Mouse (Mus musculus) right cerebral cortex, postnatal 4 days (tissue): ENCODE results near the gene Cldn24.

Experiments
- DNase-seq: peaks from one replicate; pipeline ENCODE4 v3.0.0-alpha.2; 2022

The Cldn24 gene

GRCm38 (mm10) chr8:47832616-47833015 lies 10.7 kb downstream of the Cldn24 start:
- no peak for DNase-seq

- no peak for DNase-seq
These were observed 12.0 kb downstream of the Cldn24 start for GRCm38 (mm10) chr8:47833944-47834343.

GRCm38 (mm10) chr8:47843063-47843462 lies 21.1 kb downstream of the Cldn24 start:
- DNase-seq: no peak

GRCm38 (mm10) chr8:47843651-47844050 lies 21.7 kb downstream of the Cldn24 start:
- DNase-seq: no peak

- DNase-seq: no peak
These were observed 24.0 kb downstream of the Cldn24 start for GRCm38 (mm10) chr8:47845956-47846355.

GRCm38 (mm10) chr8:47847161-47847560 lies 25.2 kb downstream of the Cldn24 start:
- DNase-seq: no peak

- no peak for DNase-seq
These were observed 26.0 kb downstream of the Cldn24 start for GRCm38 (mm10) chr8:47847931-47848330.

GRCm38 (mm10) chr8:47849842-47850241 lies 27.9 kb downstream of the Cldn24 start:
- DNase-seq: no peak

GRCm38 (mm10) chr8:47851824-47852502 lies 30.0 kb downstream of the Cldn24 start:
- DNase-seq: no peak

- no peak for DNase-seq
These were observed 30.8 kb downstream of the Cldn24 start for GRCm38 (mm10) chr8:47852737-47853136.

- no peak for DNase-seq
These were observed 31.4 kb downstream of the Cldn24 start for GRCm38 (mm10) chr8:47853356-47853755.

GRCm38 (mm10) chr8:47859259-47859658 lies 37.3 kb downstream of the Cldn24 start:
- no peak for DNase-seq

GRCm38 (mm10) chr8:47866568-47866967 lies 44.6 kb downstream of the Cldn24 start:
- DNase-seq: no peak

GRCm38 (mm10) chr8:47867067-47867466 lies 45.1 kb downstream of the Cldn24 start:
- peak; percentile 95 for DNase-seq
